Mouse (Mus musculus): ENCODE results near the gene Gm45837.

DNA sequence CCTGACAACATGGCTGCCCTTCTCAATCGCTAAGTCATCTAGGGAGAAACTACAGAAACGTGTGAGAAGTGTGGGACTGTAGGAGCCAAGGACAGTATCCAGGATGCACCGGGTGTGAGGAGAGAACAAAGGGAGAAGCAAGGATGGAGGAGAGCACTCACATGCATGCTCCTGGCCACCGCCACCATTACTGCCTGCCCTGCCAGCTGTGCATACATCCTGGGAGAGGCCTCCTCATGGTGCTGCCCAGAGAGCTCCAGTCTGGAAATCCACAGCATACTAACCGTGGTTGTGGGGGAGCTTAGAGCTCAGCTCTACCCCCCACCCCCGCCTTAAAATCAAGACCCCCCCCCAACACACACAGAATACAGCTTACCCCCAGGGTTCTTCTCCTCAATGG, 104.1 kb downstream of the Gm45837 start:
- TF ChIP-seq CHD2 (IDR thresholded peaks at IDR 0.05; ENCODE audit: low read depth, low read length) = no peak
- no peak for TF ChIP-seq ZNF384 (IDR thresholded peaks at IDR 0.05; ENCODE audit: low read depth, low read length)
- TF ChIP-seq ZC3H11A (IDR thresholded peaks at IDR 0.05; ENCODE audit: borderline replicate concordance, low read depth, low read length) = no peak

All from ES-E14 (cell line).